Mouse (Mus musculus): ENCODE measurements at regions not wholly inside any gene's neighbourhood (a gene's known extent, or its start where the extent isn't known, plus 50 kb on each side); places are given as distances from the start of the nearest gene placed in this dataset.

GRCm38 (mm10) chr4:64432097-64432496 is 385.3 kb upstream of the Tnc start:
- DNase-seq (ENCODE audit: low read depth, low spot score) = no peak

- DNase-seq (ENCODE audit: low read depth, low spot score) = no peak
Observed at GRCm38 (mm10) chr4:64437744-64438594, 391.2 kb upstream of the Tnc start.

GRCm38 (mm10) chr4:64451442-64451841 is 404.6 kb upstream of the Tnc start:
- DNase-seq (ENCODE audit: low read depth, low spot score) = no peak

GRCm38 (mm10) chr4:64451946-64452345 is 405.1 kb upstream of the Tnc start:
- DNase-seq (ENCODE audit: low read depth, low spot score) = no peak

- DNase-seq (ENCODE audit: low read depth, low spot score) = peak; percentile 5
Observed at GRCm38 (mm10) chr4:64492260-64492962, 445.6 kb upstream of the Tnc start.

GRCm38 (mm10) chr4:64497759-64498158 is 450.9 kb upstream of the Tnc start:
- peak; percentile 68 for DNase-seq (ENCODE audit: low read depth, low spot score)

GRCm38 (mm10) chr4:64500635-64501395 is 454.0 kb upstream of the Tnc start:
- DNase-seq (ENCODE audit: low read depth, low spot score) = no peak

GRCm38 (mm10) chr4:64521883-64522282 is 475.1 kb upstream of the Tnc start:
- peak; percentile 23 for DNase-seq (ENCODE audit: low read depth, low spot score)

GRCm38 (mm10) chr4:64527724-64528332 is 481.0 kb upstream of the Tnc start:
- DNase-seq (ENCODE audit: low read depth, low spot score) = no peak

GRCm38 (mm10) chr4:64530585-64530984 is 483.8 kb upstream of the Tnc start:
- peak; percentile 31 for DNase-seq (ENCODE audit: low read depth, low spot score)

- DNase-seq (ENCODE audit: low read depth, low spot score) = peak; percentile 3
Observed at GRCm38 (mm10) chr4:64533019-64533418, 486.2 kb upstream of the Tnc start.

- no peak for DNase-seq (ENCODE audit: low read depth, low spot score)
Observed at GRCm38 (mm10) chr4:64535554-64536253, 488.9 kb upstream of the Tnc start.

- no peak for DNase-seq (ENCODE audit: low read depth, low spot score)
Observed at GRCm38 (mm10) chr4:64538009-64538408, 491.2 kb upstream of the Tnc start.

- DNase-seq (ENCODE audit: low read depth, low spot score) = no peak
Observed at GRCm38 (mm10) chr4:64544576-64545185, 497.9 kb upstream of the Tnc start.

- no peak for DNase-seq (ENCODE audit: low read depth, low spot score)
Observed at GRCm38 (mm10) chr4:64546386-64546785, 499.6 kb upstream of the Tnc start.

- no peak for DNase-seq (ENCODE audit: low read depth, low spot score)
Observed at GRCm38 (mm10) chr4:64562511-64562910, 515.7 kb upstream of the Tnc start.

- DNase-seq (ENCODE audit: low read depth, low spot score) = no peak
Observed at GRCm38 (mm10) chr4:64563996-64564395, 517.2 kb upstream of the Tnc start.

- no peak for DNase-seq (ENCODE audit: low read depth, low spot score)
Observed at GRCm38 (mm10) chr4:64570666-64571065, 523.9 kb upstream of the Tnc start.

GRCm38 (mm10) chr4:64575901-64576300 is 529.1 kb upstream of the Tnc start:
- DNase-seq (ENCODE audit: low read depth, low spot score) = no peak

- DNase-seq (ENCODE audit: low read depth, low spot score) = no peak
Observed at GRCm38 (mm10) chr4:64595014-64595599, 528.9 kb upstream of the Pappa start.

Measured in ES-CJ7 (cell line).